Mouse (Mus musculus): ENCODE measurements around the gene Hps4.

DNA sequence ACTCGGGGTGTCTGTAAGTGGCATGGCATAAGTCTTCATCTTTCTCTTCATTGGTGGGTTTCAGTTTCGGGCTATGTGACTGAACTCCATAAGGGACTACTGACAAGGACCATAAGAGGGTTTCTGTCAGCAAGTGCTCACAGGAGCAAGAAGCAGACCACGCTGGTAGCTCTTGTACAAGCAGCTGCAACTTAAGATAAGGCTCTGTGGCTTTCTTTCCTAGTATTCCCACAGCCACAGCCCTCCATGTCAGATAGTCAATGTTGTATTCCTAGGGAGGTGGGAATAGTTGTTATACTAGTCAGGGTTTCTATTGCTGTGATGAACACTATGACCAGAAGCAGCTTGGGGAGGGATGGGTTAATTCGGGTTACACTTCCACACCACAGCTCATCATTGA, 16.6 kb downstream of the Hps4 start:
- TF ChIP-seq POLR2A (IDR thresholded peaks at IDR 0.05; ENCODE audit: extremely low read depth, insufficient read depth, low read length) = no peak
- no peak for TF ChIP-seq CTCF (IDR thresholded peaks at IDR 0.05; ENCODE audit: extremely low read depth, insufficient read depth, low read length)
